Mouse (Mus musculus): ENCODE data around the gene Ehd4.

GRCm38 (mm10) chr2:120128011-120128410 is 26.4 kb downstream of the Ehd4 start:
- TF ChIP-seq MAX (IDR thresholded peaks at IDR 0.05; ENCODE audit: low read depth) (no peak), POLR2A (IDR thresholded peaks at IDR 0.05; ENCODE audit: insufficient read length, low read depth) (no peak), E2F4 (IDR thresholded peaks at IDR 0.05; ENCODE audit: insufficient read depth) (no peak)

All from myocyte (in vitro differentiated cells).